Mouse (Mus musculus) C2C12 (cell line): ENCODE results near the gene Syncrip.

ENCODE experiments used
- CTCF ChIP-seq: IDR thresholded peaks from one replicate; pipeline ENCODE4 v1.5.1; 2011; ENCODE audit not compliant: control insufficient read depth, insufficient read depth, insufficient read length
- MAX ChIP-seq: IDR thresholded peaks from one replicate; pipeline ENCODE4 v1.6.1; 2011; ENCODE audit warnings: mild to moderate bottlenecking, control low read depth
- MYOG ChIP-seq: IDR thresholded peaks from one replicate; pipeline ENCODE4 v1.6.1; 2011; ENCODE audit not compliant: control insufficient read depth, insufficient read length; ENCODE audit errors: extremely low read depth
- USF1 ChIP-seq: IDR thresholded peaks from one replicate; pipeline ENCODE4 v1.6.1; 2011; ENCODE audit warnings: low read depth, mild to moderate bottlenecking, control low read depth, moderate library complexity

DNA sequence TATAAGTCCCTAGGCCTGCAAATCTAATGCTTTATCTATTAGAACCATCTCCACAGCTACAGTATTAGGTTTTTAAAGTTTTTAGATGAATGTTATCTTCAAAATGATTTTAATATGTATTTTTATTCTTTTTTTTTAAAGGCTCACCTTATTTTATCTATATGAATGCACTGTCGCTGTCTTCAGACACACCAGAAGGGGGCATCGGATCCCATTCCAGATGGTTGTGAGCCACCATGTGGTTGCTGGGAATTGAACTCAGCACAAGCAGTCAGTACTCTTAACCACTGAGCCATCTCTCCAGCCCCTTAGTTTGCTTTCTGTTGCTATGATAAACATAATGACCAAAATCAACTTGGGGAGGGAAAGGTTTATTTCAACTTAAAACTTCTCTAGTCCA, 42.0 kb upstream of the Syncrip start:
- no peak for TF ChIP-seq CTCF
- no peak for TF ChIP-seq MAX
- no peak for TF ChIP-seq USF1
- no peak for TF ChIP-seq MYOG
